Mouse (Mus musculus): ENCODE data around the gene Dync1li2. TPM values are rescaled to one million over a fixed set of nuclear protein-coding genes. Genes with fewer than 3 reads are reported as not detected.

Dync1li2 gene
- polyA plus RNA-seq, 1 experiment, result 29.3 TPM

DNA sequence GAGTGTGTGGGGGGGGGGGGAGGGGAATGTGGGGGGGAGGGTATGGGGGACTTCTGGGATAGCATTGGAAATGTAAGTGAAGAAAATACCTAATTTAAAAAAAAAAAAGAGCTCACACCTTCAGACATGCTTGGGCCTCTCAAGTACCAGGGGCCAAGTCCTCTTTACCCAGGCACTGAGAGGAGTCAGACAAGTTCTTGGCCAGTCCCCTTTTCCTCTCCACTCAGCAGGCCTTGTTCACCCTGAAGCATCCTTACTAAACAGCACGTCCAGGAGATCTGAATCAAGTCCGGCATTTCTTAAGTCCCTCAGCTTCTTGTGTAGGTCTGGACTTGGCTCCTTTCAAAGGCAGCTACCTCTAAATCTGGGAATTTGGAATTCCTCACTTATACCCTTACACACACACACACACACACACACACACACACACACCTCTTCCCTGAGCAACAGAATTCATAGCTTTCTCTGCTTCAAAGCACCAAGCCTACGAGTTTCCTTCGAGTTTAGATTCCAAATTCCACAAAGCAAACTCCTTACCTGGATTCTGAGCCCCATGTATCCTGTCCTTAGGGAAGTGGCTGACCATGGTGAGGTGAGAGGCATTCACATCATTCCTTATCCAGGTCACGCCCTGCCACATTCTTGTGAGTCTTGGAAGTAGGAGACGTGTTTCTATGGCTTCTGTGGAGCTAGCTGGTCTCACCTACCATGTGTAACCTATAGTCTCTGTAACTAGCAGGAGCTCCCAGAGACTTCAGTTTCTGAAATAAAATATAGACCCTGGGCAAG, 36.3 kb downstream of the Dync1li2 start:
- Histone ChIP-seq H3K4me1 (ENCODE audit: control insufficient read depth, insufficient read depth, insufficient read length, low read length) (peaks cover 3% of the 10 kb centered on the region; the same call in 1 of the 2 replicates), H3K27ac (replicated peaks; ENCODE audit: low read depth, low read length) (no peak overlapping the region), H3K4me3 (ENCODE audit: insufficient read depth, low read depth, low read length) (no peak overlapping the region)

DNA sequence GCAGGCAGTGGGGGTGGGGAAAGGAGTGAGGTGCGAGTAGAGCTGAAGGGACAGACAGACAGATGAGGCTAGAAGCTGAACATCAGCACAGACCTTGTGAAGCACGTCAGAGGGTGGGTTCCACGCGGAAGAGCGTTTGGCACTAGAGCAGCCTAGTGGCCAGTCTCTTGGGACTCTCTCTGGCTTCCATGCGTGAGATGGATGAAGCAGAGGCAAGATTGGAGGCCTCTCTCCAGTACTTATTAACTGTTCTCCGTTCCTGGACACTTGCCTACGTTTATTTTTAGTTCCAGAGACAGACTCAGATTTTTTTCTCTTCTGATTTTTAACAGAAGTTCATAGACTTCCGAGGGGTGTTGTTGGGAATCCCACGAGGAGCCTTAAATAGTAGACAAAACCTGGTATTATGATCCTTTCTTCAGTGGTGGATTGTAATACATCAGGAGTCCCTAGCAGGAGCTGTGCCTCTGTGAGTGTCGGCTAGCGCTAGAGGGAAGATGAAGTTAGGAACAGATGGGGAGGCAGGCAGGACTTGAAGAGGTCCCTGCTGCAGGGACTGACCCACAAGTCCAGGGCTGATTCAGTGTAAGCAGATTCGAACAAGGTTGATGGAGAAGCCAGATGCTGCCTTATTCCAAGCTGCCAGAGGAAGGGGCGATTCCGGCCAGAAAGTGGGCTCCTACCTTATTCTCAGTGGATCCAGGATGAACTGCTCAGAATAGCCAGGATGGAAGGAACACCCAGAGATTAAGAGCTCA, 37.2 kb downstream of the Dync1li2 start:
- no peak overlapping the region for H3K4me3 ChIP-seq (ENCODE audit: insufficient read depth, low read depth, low read length)
- H3K27ac ChIP-seq (replicated peaks; ENCODE audit: low read depth, low read length), result 0 out of 2 replicates have a peak overlapping the region, but pooled peaks have one; percentile 21
- peaks cover 3% of the 10 kb centered on the region; the same call in 1 of the 2 replicates for H3K4me1 ChIP-seq (ENCODE audit: control insufficient read depth, insufficient read depth, insufficient read length, low read length)

DNA sequence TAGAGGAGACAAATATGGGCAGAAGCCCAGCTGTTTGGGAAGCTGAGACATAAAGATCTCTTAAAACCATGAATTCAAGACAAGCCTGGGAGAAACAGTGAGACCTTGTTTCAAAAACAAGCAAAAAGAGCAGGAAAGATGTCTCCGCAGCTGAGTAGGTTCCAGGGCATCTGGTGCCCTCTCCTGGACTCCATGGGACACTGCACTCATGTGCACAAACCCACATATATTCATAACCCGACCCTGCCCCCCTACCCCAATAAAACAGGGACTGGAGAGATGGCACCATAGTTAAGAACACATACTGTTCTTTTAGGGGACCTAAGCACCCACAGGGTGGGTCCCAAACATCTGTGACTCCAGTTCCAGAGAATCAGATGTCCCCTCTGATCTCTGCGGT, 39.3 kb downstream of the Dync1li2 start:
- no peaks in the 10 kb centered on the region for H3K4me1 ChIP-seq (ENCODE audit: control insufficient read depth, insufficient read depth, insufficient read length, low read length)
- no peak overlapping the region for H3K4me3 ChIP-seq (ENCODE audit: insufficient read depth, low read depth, low read length)
- H3K27ac ChIP-seq (replicated peaks; ENCODE audit: low read depth, low read length), result no peak overlapping the region

DNA sequence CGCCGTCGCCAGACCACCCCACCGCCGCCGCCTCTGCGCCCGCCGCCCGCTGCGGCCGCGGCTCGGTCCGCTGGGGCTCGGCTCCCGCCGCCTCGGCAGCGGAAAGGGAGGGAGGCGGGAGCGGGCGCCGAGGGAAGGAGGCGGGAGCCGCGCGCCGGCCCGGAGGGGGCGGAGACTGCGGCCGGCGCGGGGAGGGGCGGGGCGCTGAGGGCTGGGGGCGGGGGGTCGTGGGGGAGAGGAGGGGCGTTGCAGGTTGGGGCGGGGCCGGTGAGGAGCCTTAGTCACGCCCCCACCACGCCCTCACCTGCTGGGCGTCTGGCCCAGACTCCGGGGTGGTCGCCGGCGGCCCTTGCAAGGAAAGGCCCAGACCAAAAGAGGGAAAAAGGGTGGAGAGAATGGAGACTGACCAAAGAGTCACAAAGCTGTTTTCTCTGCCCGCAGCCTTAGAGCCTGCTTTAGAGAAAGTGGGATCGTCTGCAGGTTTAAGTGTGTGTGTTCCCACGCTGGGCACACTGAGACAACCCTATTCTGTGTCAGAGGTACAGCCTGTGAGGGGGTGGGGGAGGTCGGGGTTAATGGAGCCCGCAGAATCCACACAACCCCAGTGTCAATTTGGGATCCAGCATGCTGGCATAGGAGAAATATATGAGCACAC, 47.0 kb downstream of the Dync1li2 start, which contains the start of gene Cmtm4:
TSS of gene Cmtm4 (minus strand) at position 105 of the 655 bp plus-strand sequence.
- Histone ChIP-seq H3K27ac (replicated peaks; ENCODE audit: low read depth, low read length) (peak within 1 kb of the TSS; percentile 79), H3K4me1 (ENCODE audit: control insufficient read depth, insufficient read depth, insufficient read length, low read length) (peaks cover 4% of the 10 kb centered on the region), H3K4me3 (ENCODE audit: insufficient read depth, low read depth, low read length) (peak within 1 kb of the TSS; percentile 97)

DNA sequence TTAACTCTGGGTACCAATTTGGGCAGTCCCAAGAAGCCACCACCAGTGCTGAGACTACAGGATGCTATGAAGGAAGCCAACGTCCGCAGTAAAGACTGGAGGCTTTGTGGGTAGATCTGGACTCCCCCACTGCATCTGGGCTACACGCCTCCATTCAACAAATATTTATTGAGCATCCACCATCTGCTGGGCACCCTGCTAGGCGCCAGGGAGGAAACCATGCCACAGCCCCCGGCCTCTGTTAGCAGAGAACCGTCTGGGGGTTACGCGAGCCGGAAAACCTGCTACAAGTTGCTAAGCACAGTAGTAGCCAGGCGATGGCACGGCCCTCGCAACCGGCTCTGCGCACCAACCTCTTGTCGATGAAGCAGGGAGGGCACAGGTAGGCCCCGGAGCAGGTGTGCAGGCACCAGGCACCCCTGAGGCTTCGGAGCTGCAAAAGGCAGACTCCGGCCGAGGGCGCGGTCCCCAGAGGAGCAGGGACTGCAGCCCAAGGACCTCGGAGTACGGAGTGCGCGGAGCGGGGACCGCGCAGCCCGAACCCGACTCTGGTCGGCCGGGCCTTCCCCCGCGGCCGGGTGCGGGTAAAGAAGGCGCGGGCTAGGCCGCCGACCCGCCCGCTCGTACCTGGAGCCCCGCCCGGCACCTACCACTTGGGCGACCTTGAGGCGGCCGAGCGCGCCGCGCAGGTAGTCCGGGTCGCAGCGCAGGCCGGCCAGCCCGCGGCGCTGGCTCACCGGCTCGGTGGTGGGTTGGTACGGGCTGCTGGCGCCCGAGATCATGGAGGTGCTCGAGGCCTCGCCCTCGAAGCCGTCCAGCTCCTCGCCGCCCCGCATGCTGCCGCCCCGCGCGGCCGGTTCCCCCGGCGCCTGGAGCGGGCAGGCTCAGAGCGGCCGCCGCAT, 47.8 kb downstream of the Dync1li2 start:
- Histone ChIP-seq H3K27ac (replicated peaks; ENCODE audit: low read depth, low read length) (peak overlapping the region; percentile 79), H3K4me3 (ENCODE audit: insufficient read depth, low read depth, low read length) (peak overlapping the region; percentile 97), H3K4me1 (ENCODE audit: control insufficient read depth, insufficient read depth, insufficient read length, low read length) (peaks cover 4% of the 10 kb centered on the region)

DNA sequence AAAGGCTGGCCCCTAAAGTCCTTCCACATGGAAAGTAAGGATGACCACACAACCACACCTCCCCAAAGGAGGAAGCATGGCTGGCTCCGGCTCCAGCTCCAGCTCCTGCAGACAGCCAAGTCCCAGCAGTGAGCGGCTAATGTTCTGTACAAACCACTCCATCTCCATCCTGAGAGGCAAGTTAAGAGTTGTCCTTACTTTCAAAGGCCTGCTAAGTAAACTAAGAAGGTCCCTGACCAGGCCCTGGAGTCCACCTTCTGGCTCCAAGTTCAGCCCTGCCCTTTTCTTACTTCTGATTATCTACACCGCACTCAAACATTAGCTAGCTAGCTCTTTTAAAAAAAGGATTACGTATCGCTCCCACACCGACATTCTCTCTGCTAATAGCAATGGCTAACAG, 49.1 kb downstream of the Dync1li2 start:
- peaks cover 4% of the 10 kb centered on the region for H3K4me1 ChIP-seq (ENCODE audit: control insufficient read depth, insufficient read depth, insufficient read length, low read length)
- no peak overlapping the region for H3K27ac ChIP-seq (replicated peaks; ENCODE audit: low read depth, low read length)
- peak overlapping the region; percentile 23; the same call in 1 of the 2 replicates for H3K4me3 ChIP-seq (ENCODE audit: insufficient read depth, low read depth, low read length)

DNA sequence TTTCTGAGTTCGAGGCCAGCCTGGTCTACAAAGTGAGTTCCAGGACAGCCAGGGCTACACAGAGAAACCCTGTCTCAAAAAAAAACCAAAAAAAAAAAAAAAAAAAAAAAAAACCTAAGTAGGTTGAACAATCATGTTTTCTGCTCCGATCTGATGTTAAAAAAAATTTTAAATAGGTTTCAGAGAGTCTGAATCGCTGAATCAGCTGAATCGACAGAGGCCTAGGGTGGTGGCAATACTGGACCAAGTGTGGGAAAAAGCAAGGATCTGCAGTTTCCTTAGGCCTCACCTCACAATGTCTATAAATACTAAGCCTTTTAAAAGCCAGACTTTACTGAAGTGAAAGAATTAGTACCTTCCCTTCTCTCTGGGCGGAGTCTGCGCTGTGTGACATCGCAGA, 49.7 kb downstream of the Dync1li2 start:
- Histone ChIP-seq H3K4me1 (ENCODE audit: control insufficient read depth, insufficient read depth, insufficient read length, low read length) (peaks cover 4% of the 10 kb centered on the region), H3K4me3 (ENCODE audit: insufficient read depth, low read depth, low read length) (no peak overlapping the region), H3K27ac (replicated peaks; ENCODE audit: low read depth, low read length) (no peak overlapping the region)

DNA sequence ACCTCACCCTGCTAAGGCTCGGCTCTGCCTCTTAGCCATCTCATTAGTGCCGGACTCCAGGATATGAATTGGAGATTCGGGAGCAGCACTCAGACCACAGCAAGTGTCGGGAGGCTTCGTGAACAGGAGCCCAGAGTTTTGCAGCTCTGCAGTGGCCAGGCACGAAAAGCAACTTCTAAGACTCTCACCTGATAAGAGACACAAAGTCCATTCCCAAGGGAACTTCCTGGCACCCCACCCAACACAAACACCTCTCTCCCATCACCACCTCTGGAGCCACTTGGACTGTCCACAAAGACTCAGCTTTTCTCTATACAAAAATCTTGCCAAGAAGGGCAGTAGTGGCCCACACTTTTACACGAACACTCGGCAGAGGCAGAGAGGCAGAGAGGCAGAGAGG, 52.6 kb downstream of the Dync1li2 start:
- peaks cover 23% of the 10 kb centered on the region for H3K4me1 ChIP-seq (ENCODE audit: control insufficient read depth, insufficient read depth, insufficient read length, low read length)

DNA sequence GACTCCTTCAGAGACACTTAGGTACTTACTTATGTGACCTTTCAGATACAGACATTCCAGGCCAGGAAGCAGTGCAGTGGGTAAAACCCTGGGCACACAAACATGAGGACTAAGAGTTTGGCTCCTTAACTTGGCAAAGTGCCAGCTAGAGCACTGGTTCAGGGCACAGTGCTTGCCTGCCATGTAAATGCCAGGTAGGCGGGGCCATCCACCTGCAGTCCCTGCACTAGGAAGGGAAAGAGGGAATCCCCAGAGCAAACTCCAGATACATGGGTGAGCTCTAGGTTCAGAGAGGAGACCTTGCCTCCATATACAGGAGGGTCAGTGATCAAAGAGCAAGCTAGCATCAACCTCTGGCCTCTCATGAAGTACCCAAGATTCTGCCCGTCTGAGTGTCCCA, 54.9 kb downstream of the Dync1li2 start:
- peak overlapping the region; percentile 86 for H3K27ac ChIP-seq (replicated peaks; ENCODE audit: low read depth, low read length)
- H3K4me1 ChIP-seq (ENCODE audit: control insufficient read depth, insufficient read depth, insufficient read length, low read length), result peaks cover 34% of the 10 kb centered on the region
- H3K4me3 ChIP-seq (ENCODE audit: insufficient read depth, low read depth, low read length), result no peak overlapping the region

More for the DNA sequence above, 52.6 kb downstream of the Dync1li2 start:
- H3K4me3 ChIP-seq (ENCODE audit: insufficient read depth, low read depth, low read length), result no peak overlapping the region
- peak overlapping the region; percentile 3; the same call in 1 of the 2 replicates for H3K27ac ChIP-seq (replicated peaks; ENCODE audit: low read depth, low read length)

DNA sequence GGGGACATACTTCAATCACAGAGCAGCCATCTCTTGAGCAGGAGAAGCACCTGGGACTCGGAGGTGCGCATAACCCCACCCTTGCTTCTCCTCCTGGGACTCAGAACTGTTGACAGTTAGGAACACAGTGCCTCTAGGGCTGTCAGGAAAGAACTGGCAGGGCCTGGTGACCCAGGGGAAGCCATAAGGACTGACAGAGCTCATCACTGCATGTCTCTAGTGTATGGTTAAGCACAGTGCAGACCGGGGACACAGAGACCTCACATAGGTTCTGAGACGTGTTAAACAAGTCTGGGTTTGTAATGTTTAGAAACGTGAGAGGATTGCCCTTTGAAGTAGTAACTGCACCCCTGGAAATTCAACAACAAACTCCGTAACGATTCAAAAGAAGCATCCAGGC, 55.3 kb downstream of the Dync1li2 start:
- H3K27ac ChIP-seq (replicated peaks; ENCODE audit: low read depth, low read length), result peak overlapping the region; percentile 86
- H3K4me1 ChIP-seq (ENCODE audit: control insufficient read depth, insufficient read depth, insufficient read length, low read length), result peaks cover 38% of the 10 kb centered on the region
- no peak overlapping the region for H3K4me3 ChIP-seq (ENCODE audit: insufficient read depth, low read depth, low read length)

DNA sequence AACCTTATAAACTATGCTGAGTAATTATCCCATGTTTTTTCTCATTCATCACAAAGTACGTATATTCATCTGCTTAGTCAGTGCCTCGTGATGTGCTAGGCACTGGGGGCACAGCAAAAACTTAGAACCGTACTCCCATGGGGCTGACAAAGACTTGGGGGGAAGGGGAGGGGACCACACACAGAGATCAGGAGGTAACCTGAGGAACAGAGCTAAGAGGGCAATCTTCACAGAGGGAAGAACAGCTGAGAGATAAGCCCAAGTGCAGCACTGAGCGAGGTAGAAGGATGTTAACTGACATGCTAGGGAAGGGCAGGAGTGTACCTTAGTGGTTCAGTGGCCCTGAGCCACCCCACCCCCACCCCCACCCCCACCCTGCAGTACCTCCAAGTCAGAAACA, 56.2 kb downstream of the Dync1li2 start:
- H3K27ac ChIP-seq (replicated peaks; ENCODE audit: low read depth, low read length), result 0 out of 2 replicates have a peak overlapping the region, but pooled peaks have one; percentile 16
- peaks cover 41% of the 10 kb centered on the region for H3K4me1 ChIP-seq (ENCODE audit: control insufficient read depth, insufficient read depth, insufficient read length, low read length)
- no peak overlapping the region for H3K4me3 ChIP-seq (ENCODE audit: insufficient read depth, low read depth, low read length)

DNA sequence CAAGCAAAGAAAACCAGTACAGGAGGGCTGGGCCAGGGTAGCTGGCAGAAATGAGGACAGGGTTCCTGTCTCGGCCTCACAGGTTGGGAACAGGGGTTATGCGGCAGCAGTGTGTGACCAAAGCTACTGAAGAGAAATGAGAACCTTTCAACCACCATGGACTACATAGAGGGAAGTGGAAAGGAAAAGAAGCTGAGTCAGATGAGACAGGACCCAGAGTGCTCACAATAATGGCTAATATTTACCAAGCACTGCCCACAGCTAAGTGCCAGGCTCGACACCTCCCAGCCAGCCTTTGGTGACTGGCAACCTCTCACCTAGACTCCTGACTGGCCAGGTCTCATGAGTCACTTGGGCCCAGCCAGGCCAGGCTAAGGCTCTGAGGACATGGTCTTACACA, 58.9 kb downstream of the Dync1li2 start:
- Histone ChIP-seq H3K4me1 (ENCODE audit: control insufficient read depth, insufficient read depth, insufficient read length, low read length) (peaks cover 46% of the 10 kb centered on the region), H3K27ac (replicated peaks; ENCODE audit: low read depth, low read length) (peak overlapping the region; percentile 97), H3K4me3 (ENCODE audit: insufficient read depth, low read depth, low read length) (0 out of 2 replicates have a peak overlapping the region, but pooled peaks have one; percentile 8)

DNA sequence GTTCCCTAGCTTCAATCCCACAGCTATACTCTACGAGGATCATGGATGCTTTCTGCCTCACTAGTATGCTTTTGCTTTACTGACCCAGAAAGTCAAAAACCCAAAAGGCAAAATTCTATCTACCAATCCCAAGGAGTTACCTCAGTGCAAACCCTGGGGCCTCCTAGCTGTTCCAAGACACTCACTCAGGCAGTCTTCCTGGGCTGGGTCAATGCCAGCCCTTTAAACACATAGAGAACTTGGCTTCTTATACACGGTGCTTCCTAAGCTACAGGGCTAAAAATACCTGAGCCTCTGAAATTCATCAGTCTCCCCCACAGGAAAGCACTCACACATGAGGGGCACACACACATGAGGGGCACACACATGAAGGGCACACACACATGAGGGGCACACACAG, 59.6 kb downstream of the Dync1li2 start:
- Histone ChIP-seq H3K27ac (replicated peaks; ENCODE audit: low read depth, low read length) (peak overlapping the region; percentile 97), H3K4me3 (ENCODE audit: insufficient read depth, low read depth, low read length) (no peak overlapping the region), H3K4me1 (ENCODE audit: control insufficient read depth, insufficient read depth, insufficient read length, low read length) (peaks cover 46% of the 10 kb centered on the region)

DNA sequence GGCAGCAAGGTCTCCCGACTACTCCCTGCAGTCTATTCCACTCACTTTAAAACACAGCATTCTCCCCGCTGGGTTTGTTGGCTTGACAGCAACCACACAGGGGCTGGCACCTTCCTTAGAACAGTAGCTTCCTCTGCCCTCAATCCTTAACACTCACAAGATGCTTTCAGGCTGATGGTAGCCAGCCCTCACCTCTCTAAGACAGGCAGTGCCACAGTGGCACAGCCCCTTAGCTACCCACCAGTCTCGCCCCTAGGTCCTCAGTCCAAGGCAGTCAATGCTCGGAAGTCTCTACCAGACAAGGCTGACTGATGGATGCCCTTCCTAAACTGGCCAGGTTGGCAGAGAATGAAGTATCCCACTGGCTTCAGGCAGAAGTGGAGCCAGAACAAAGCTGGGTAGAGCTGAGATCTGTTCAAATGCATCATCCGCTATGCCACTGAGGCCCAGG, 61.9 kb downstream of the Dync1li2 start:
- Histone ChIP-seq H3K4me1 (ENCODE audit: control insufficient read depth, insufficient read depth, insufficient read length, low read length) (peaks cover 37% of the 10 kb centered on the region), H3K4me3 (ENCODE audit: insufficient read depth, low read depth, low read length) (no peak overlapping the region), H3K27ac (replicated peaks; ENCODE audit: low read depth, low read length) (no peak overlapping the region)

Data from brown adipose tissue, adult 24 weeks (tissue).